Mouse (Mus musculus) inflammation-experienced regulatory T-cells, adult 6 months (primary cell): ENCODE results near the gene Gcm1. TPM values are rescaled to one million over a fixed set of nuclear protein-coding genes. Genes with fewer than 3 reads are reported as not detected.

ENCODE experiments used
- ATAC-seq: one replicate; pipeline ENCODE4 v1.8.0; 2017
- polyA plus RNA-seq, 3 experiments: library from polyadenylated mRNA; unstranded; fragments of 100-300 nt; shearing (Covaris generic); gene quantifications; one replicate each; pipeline ENCODE4 v1.2.1; 2017

Gene Gcm1
- not detected for polyA plus RNA-seq

- ATAC-seq, result no peak
Observed at GRCm38 (mm10) chr9:78051677-78052076, at the start of gene Gcm1. Gene Gcm1, plus strand, starts transcription at chr9:78051924.

- ATAC-seq, result no peak
Observed at GRCm38 (mm10) chr9:78003278-78003677, 48.4 kb upstream of the Gcm1 start.

GRCm38 (mm10) chr9:78005481-78005880 lies 46.2 kb upstream of the Gcm1 start:
- ATAC-seq, result no peak

DNA sequence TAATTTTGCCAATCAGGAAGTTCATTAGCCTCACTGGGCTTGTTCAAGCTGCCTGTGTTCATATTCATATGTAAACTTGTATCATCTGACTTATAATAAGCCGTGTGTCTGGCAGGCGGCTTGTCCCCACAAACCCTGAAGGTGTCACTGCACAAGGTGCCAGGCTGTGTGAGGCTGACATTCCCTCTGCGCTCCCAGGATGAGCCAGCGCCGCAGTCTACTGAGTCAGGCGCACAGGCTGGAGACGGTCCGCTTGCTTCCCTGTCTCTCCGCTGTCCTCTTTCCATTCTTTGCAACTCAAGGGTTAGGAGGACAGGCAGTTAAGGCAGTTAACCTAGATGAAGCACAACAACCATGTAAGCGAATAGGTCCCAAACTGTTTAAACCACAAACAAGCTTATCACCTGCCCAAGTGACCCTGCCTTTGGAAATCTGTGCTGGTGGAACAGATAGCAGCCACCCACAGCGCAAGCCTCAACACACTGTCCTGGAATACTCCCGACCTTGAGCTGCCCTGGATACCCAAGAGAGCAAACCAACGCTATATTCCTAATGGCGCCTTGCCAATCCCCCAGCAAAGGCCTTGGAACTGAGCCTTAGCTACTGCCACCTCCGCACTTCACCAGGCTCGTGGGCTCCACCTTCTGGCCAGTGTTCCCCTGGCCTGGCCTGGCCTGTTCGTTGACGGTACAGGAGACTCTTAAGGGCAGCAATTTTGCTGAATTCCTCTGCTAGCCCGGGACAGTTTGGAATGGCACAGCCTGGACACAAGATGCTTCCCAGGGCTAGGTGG lies 45.3 kb upstream of the Gcm1 start:
- peak; percentile 62 for ATAC-seq

- ATAC-seq, result no peak
Observed at GRCm38 (mm10) chr9:78009382-78009781, 42.3 kb upstream of the Gcm1 start.

- ATAC-seq, result peak; percentile 44
Observed at GRCm38 (mm10) chr9:78010187-78010586, 41.5 kb upstream of the Gcm1 start.

- ATAC-seq, result peak; percentile 67
Observed at GRCm38 (mm10) chr9:78010707-78011106, 41.0 kb upstream of the Gcm1 start.

DNA sequence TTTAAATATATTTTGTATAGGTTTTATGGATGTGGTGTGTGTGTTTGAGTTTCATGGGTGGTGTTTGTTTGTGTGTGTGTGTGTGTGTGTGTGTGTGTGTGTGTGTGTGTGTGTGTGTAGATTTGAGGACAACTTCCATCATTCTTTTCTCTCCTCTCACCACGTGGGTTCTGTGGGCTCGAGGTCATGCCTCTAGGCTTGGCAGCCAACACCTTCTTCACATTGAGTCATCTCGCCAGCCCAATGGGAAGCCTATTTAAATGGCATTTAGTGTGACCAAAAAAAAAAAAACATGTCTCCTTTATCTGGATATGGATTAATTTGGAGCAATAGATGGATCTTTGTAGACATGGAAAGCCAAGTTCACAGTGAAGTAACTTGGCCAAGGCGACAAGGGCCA lies 39.7 kb upstream of the Gcm1 start:
- no peak for ATAC-seq

DNA sequence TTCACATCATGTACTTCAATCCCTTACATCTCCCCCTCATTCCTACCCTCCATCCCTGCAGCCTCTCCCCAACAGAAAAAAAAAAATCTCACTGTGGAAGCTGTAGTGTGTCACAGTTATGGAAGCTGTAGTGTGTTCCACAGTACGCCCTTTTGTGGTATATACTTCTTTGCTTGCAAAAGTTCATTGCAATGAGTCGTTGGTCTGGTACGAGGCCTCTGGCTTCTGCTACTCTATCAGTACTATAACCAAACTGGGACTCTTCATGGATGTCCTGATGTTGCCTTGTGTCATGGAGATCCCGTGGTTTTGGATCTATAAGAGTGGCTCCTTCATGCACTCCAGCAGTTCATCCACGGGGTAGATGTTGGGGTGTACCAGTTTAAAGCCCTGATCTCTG lies 39.0 kb upstream of the Gcm1 start:
- ATAC-seq, result no peak

DNA sequence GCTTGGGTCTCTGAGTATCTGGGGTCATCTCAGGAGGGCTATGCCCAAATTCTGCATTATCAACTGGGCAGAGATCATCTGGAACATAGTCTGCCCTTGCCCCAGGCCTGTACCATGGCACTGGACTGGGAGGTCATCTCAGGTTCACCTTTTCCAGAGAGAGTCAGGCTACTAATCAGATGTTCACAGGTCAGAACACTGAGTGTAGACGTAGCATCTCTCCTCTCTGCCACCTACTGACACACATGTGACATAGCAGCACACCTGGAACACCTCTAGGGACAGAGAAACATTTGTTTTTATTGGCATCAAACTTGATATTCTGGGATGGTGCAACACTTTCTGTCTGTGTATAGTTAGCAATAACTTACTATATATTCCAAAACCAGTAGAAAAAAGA lies 37.9 kb upstream of the Gcm1 start:
- ATAC-seq, result no peak

DNA sequence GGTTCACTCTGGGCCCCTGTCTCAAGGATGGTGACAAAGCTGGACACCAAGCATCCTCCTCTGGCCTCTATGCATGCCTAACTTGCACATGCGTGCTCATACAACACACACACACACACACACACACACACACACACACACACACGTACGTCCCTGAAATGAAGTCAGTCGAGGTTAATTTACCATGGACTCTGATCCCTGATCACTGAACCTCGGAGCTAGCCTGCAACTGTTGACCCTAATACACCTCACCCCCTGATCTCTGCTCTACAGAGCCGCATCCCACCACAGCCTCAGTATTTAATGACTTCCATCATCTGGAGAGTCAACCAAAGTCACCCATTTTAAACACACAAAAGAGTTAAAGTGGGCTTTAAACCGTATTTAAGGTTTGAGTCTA lies 35.9 kb upstream of the Gcm1 start:
- no peak for ATAC-seq

GRCm38 (mm10) chr9:78016288-78016687 lies 35.4 kb upstream of the Gcm1 start:
- no peak for ATAC-seq

DNA sequence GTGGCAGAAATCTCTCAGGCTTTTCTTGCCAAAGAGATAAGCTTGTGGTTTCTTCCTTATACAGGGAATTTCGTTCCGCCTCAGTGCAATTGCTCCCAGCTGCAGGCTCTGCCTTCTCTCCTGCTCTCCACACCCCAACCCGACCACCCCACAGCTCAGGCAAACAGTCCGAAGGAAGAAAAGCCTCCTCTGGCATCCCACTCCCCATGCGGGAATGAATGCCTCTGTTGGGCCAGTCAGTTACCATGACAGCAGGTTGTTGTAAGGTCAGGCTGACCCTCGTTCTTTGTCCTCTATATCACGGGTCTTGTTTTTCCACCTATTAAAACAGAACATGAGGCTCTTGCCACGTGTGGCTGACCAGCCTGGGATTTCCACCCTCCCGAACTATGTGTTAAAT lies 30.5 kb upstream of the Gcm1 start:
- no peak for ATAC-seq

DNA sequence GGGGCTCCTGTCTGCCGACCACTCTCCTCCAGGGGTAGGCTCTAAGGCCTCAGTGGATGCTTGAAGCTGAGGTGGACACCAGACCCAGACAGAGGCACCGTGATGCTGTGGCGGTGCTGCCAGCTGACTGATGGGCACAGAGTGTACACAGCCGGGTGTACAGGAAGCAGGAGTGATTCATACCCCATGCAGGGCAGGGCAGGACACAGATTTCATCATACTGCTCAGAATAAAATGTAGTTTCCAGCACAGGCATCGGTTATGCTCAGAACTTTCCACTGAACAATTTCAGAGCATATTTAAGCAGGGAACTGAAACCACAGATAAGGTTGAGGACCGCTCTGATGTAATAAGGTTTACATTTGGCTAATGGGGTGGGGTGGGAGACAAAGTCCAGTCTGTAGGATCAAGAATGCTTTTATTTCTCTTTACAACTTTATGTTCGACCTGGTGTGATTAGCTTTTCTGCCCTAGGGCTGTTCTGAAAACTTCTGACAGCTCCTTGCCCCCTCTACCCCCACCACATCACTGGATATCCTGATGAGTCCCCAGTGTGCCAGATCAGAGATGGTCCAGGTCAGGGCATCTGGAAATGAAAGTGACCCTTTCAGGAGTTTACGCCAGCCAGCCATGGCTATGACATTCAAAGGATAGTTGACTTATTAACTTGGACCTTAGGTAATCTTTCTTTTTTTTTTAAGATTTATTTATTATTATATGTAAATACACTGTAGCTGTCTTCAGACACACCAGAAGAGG lies 29.4 kb upstream of the Gcm1 start:
- peak; percentile 32 for ATAC-seq

- ATAC-seq, result peak; percentile 72
Observed at GRCm38 (mm10) chr9:78024823-78025222, 26.9 kb upstream of the Gcm1 start.

DNA sequence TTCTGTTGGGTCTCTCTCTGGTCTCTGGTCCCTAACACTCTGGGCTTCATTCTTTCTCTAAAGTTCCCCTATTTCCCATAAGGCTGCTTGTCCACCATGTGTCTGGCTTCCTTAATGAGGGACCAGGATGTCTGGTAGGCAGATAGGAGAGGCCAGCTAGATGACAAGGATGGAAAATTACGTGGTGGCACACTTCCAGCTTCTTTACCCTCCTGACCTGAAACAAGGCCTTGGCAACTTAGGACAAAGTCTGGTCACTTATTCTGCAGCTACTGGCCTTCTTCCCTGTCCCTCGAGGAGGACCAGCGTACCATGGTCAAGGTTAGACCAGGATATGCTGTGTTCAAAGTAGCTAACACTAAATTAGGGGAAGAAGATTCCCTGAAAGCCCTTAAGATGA lies 24.6 kb upstream of the Gcm1 start:
- no peak for ATAC-seq

DNA sequence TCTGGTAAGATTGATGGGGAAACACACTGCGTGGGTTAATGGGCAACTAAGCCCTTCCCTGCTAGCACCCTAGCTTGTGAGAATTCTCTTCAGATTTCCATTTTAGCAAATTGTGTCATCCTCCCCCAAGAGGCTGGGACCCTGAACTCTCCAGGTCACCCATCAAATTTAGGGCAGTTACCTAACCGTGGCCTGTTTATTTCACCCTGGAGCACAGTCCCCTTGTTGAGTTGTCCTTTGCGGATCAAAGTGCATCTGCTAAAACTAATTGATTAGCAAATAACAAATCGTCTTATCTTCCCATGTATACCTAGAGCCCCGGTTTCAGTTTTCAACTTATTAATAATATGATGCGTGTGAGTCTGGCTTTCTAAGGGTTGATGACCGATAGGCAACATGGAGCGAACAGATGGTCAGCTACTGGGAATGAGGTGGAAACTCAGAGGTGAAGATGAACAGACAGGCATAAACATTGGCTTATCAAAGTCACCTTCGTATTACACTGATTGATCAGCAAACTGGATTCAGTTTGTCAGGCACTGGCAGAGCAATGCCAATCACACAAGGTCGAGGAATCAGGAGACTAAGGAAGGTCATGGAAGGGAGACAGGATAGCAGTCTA lies 20.8 kb upstream of the Gcm1 start:
- no peak for ATAC-seq

- ATAC-seq, result no peak
Observed at GRCm38 (mm10) chr9:78032930-78033329, 18.8 kb upstream of the Gcm1 start.

DNA sequence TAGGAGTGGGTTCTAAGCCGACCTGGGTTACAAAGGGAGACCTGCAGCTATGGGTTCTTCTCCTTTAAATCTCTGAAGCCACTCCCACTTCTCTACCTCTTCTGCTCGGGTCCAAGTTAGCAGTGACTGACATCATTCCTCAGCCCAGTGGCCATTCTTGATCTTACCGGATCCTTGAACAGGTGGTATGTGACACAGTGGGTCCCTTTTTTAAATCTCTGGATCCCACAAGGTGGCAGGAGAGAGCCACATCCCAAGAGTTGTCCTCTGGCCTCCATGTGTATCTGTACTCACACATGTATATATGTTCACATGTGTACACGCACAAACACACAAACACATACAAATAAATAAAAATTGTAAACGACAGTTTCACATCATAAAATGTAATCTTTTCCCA lies 16.4 kb upstream of the Gcm1 start:
- ATAC-seq, result no peak

DNA sequence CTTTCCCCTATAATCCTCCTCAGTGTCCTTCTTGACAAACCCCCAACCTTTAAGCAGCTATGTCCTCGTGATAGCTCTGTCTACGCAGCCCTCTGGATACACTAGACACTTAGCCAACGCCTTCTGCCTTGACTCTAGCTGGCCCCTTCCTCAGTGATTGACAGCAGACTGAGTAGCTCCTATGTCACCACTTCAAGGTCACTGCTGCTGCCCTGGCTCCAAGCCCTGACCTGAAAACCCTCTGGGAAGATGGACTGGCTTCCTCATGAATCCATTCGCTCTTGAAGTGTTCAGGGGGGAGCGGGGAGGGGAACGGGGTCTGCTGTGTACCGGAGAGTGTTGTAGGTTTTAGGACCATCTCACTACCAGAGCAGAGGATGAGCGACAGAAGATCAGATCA lies 15.9 kb upstream of the Gcm1 start:
- no peak for ATAC-seq

GRCm38 (mm10) chr9:78038755-78039489 lies 12.8 kb upstream of the Gcm1 start:
- ATAC-seq, result peak; percentile 92

GRCm38 (mm10) chr9:78045171-78045570 lies 6.6 kb upstream of the Gcm1 start:
- no peak for ATAC-seq

GRCm38 (mm10) chr9:78046755-78047154 lies 5.0 kb upstream of the Gcm1 start:
- ATAC-seq, result no peak
